Mouse (Mus musculus) midbrain, embryonic 10.5 days (tissue): ENCODE results near the gene Decr2. TPM values are rescaled to one million over a fixed set of nuclear protein-coding genes. Genes with fewer than 3 reads are reported as not detected.
"Not testable (repeated sequence)": the region's sequence is repeated elsewhere in the genome, so short reads cannot be mapped to it uniquely, and the experiment has no call there.

Experiments
- DNase-seq: peaks from one replicate; pipeline ENCODE4 v3.0.0-alpha.2; 2017; ENCODE audit warnings: low spot score
- H3K27ac ChIP-seq: fragments of 300-500 bp; sonication (generic); replicated peaks from 2 replicates; pipeline ENCODE4 v1.5.1; 2016; ENCODE audit warnings: mild to moderate bottlenecking
- H3K27me3 ChIP-seq: fragments of 300-500 bp; sonication (generic); 2 replicates; pipeline ENCODE4 v1.6.1; 2016; ENCODE audit warnings: low read depth, mild to moderate bottlenecking; ENCODE audit not compliant: poor library complexity, severe bottlenecking
- H3K36me3 ChIP-seq: fragments of 300-500 bp; sonication (generic); 2 replicates; pipeline ENCODE4 v1.6.1; 2016; ENCODE audit warnings: mild to moderate bottlenecking, moderate library complexity
- H3K4me1 ChIP-seq: fragments of 300-500 bp; sonication (generic); 2 replicates; pipeline ENCODE4 v1.6.1; 2016
- H3K4me3 ChIP-seq: fragments of 300-500 bp; sonication (generic); 2 replicates; pipeline ENCODE4 v1.5.1; 2016; ENCODE audit warnings: mild to moderate bottlenecking, moderate library complexity
- H3K9me3 ChIP-seq: fragments of 300-500 bp; sonication (generic); replicated peaks from 2 replicates; pipeline ENCODE4 v1.6.1; 2016; ENCODE audit warnings: mild to moderate bottlenecking
- WGBS: fragments of 180-500 bp; shearing (Covaris S2); methylation state at CpG from one replicate; pipeline ENCODE4 v1.1.7; 2016; 5-methylcytosine and 5-hydroxymethylcytosine counted together
- polyA plus RNA-seq: library from polyadenylated mRNA; unstranded; fragments of >200 nt; fragmentation: Nextera tagmentation; extraction: Ambion mirVana; gene quantifications from 2 replicates; pipeline ENCODE4 v1.2.1, GENCODE M21; 2016

Gene Decr2
- polyA plus RNA-seq, 1 experiment from 2014 or later, result 27.8 TPM

GRCm38 (mm10) chr17:26119766-26120710 is 29.9 kb upstream of the Decr2 start:
- no peaks in the 10 kb centered on the region for H3K9me3 ChIP-seq
- no peak overlapping the region for H3K4me3 ChIP-seq
- peaks cover 30% of the 10 kb centered on the region for H3K4me1 ChIP-seq
- WGBS, result 54% methylated on average over 33 of the region's 33 CpGs
- H3K27ac ChIP-seq, result no peak overlapping the region
- peak; percentile 60 for DNase-seq
- peaks cover 6% of the 10 kb centered on the region for H3K36me3 ChIP-seq
- H3K27me3 ChIP-seq, result peaks cover 63% of the 10 kb centered on the region

- Histone ChIP-seq H3K36me3 (no peaks in the 10 kb centered on the region), H3K4me1 (peaks cover 23% of the 10 kb centered on the region), H3K27ac (no peak overlapping the region), H3K27me3 (peaks cover 97% of the 10 kb centered on the region), H3K9me3 (no peaks in the 10 kb centered on the region), H3K4me3 (no peak overlapping the region)
- DNase-seq, result no peak
- 88% methylated on average over 17 of the region's 17 CpGs for WGBS
Observed at GRCm38 (mm10) chr17:26116503-26117258, 26.5 kb upstream of the Decr2 start.

DNA sequence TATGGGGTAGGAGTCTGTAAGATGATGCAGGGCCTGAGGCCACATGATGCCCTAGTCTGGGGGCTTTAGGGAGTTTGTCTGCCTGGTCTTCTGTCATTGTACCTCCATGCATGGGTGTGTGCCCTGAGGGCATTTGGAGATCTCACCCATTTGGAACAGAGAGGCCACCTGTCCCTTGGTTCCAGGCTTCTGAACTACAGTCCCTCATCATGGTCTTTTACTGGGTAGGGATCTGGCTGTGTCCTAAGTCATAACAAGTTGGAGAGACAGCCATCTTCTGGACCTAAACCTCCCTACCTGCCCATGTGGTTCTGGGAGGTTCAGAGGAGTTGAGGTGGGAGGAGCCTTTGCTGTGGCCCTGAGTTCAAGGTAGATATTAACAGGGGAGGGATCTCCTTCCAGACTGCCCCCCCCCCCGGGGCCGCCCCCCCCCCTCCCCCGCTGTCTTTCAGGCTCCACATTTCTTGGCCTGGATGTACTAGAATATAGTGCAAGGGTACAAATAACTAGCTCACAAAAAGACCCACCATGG is 25.9 kb upstream of the Decr2 start:
- Histone ChIP-seq H3K4me1 (peaks cover 30% of the 10 kb centered on the region), H3K27ac (no peak overlapping the region), H3K4me3 (no peak overlapping the region), H3K9me3 (no peaks in the 10 kb centered on the region), H3K27me3 (peaks cover 99% of the 10 kb centered on the region), H3K36me3 (no peaks in the 10 kb centered on the region)
- WGBS, result 57% methylated on average over 3 of the region's 3 CpGs
- DNase-seq, result no peak

DNA sequence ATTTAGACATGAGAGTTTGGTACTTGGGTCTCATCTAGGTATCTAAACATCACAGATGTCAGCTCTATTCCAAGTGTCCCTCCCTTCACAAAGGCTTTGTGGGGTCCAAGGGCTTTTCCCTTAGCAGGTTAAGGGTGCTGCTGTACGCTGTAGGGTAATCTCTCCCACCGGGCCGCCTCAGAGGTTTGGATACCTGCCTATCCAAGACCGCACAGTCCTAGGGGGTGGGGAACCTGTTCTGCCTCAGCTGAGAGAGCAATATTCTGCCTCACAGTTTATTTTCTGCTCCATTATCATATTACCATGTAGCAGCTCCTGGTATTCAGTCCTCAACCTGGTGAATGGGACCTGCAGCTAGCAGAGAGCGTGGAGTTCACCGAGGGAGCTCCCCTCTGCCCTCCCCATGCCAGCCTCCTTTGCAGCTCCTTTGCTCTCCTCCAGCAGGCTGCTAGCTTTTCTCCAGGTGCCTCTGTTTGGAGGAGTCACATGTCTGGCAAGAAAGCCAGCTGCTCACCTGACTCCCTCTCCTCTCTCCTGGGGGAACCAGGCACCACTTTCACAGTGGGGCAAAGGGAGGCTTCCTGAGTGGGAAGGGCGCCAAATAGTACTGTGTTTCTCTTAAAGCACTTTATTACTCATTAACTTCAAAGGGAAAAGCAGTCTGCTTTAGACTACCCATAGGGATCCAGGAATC is 25.2 kb upstream of the Decr2 start:
- no peaks in the 10 kb centered on the region for H3K36me3 ChIP-seq
- H3K27me3 ChIP-seq, result peaks cover 99% of the 10 kb centered on the region
- H3K4me3 ChIP-seq, result 0 out of 2 replicates have a peak overlapping the region, but pooled peaks have one; percentile 2
- DNase-seq, result no peak
- peaks cover 33% of the 10 kb centered on the region for H3K4me1 ChIP-seq
- no peaks in the 10 kb centered on the region for H3K9me3 ChIP-seq
- 89% methylated on average over 7 of the region's 7 CpGs for WGBS
- no peak overlapping the region for H3K27ac ChIP-seq

DNA sequence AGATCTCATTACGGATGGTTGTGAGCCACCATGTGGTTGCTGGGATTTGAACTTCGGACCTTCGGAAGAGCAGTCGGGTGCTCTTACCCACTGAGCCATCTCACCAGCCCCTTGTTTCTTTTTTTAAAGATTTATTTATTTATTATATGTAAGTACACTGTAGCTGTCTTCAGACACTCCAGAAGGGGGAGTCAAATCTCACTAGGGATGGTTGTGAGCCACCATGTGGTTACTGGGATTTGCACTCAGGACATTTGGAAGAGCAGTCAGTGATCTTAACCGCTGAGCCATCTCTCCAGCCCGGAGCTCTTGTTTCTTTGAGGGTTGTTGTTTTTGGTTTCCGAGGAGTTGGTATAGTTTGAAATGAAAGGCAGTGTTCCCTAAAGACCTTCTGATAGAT is 24.3 kb upstream of the Decr2 start:
- Histone ChIP-seq H3K4me1 (peaks cover 32% of the 10 kb centered on the region), H3K27me3 (peaks cover 96% of the 10 kb centered on the region)
- not testable (repeated sequence) for H3K9me3 ChIP-seq, DNase-seq, H3K27ac ChIP-seq, H3K36me3 ChIP-seq, H3K4me3 ChIP-seq
- WGBS, result 67% methylated on average over 7 of the region's 7 CpGs

DNA sequence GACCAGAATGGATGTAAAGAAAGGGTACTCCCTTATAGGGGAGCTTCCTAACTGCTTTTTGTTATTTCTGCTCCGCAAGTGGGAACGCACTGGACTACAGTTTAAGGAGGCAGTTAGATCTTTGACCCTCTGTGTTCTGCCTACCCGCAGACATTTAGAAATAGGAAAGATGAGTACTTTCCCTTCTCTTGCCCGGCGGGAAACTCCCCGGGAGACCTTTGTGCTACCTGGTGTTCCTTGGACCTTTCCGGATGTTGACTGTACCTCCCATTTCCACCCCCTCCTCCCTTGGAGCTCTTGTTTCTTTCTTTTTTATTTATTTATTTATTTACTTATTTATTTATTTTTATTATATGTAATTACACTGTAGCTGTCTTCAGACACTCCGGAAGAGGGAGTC is 23.9 kb upstream of the Decr2 start:
- Histone ChIP-seq H3K9me3 (no peaks in the 10 kb centered on the region), H3K36me3 (no peaks in the 10 kb centered on the region), H3K4me3 (peak overlapping the region; percentile 85), H3K4me1 (peaks cover 32% of the 10 kb centered on the region), H3K27me3 (peaks cover 93% of the 10 kb centered on the region), H3K27ac (no peak overlapping the region)
- 9% methylated on average over 8 of the region's 8 CpGs for WGBS
- no peak for DNase-seq

GRCm38 (mm10) chr17:26113181-26113948 is 23.2 kb upstream of the Decr2 start, which contains the start of gene Tmem8:
TSS of gene Tmem8 (plus strand) at chr17:26113299.
- peaks cover 32% of the 10 kb centered on the region for H3K4me1 ChIP-seq
- no peaks in the 10 kb centered on the region for H3K9me3 ChIP-seq
- peak within 1 kb of the TSS; percentile 83 for H3K27ac ChIP-seq
- H3K4me3 ChIP-seq, result peak within 1 kb of the TSS; percentile 85
- H3K27me3 ChIP-seq, result peaks cover 88% of the 10 kb centered on the region
- WGBS, result under 1% methylated on average over 74 of the region's 75 CpGs
- no peaks in the 10 kb centered on the region for H3K36me3 ChIP-seq
- DNase-seq, result peak; percentile 72

DNA sequence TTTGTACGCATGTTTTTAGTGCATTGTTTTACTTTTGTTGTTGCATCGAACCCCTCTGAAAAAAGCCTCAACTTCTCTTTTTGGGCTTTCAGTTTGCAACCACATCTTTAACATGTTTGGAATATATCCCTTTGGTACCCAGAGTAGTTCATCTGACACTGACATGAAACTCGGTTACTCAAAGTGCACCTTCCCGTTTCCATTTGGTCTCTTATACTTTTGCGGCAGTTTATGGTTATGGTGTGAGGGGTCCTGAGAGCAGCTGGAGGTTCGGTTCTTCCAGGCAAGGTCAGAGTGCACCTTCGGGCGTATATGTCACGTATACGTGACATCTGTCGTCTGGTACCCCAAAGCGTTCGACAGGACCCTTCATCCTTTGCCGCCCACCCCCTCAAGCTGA is 22.6 kb upstream of the Decr2 start:
- H3K27ac ChIP-seq, result peak overlapping the region; percentile 83; the same call in 1 of the 2 replicates
- H3K4me3 ChIP-seq, result peak overlapping the region; percentile 85
- DNase-seq, result no peak
- no peaks in the 10 kb centered on the region for H3K36me3 ChIP-seq
- H3K4me1 ChIP-seq, result peaks cover 32% of the 10 kb centered on the region
- 19% methylated on average over 14 of the region's 14 CpGs for WGBS
- no peaks in the 10 kb centered on the region for H3K9me3 ChIP-seq
- peaks cover 81% of the 10 kb centered on the region for H3K27me3 ChIP-seq

DNA sequence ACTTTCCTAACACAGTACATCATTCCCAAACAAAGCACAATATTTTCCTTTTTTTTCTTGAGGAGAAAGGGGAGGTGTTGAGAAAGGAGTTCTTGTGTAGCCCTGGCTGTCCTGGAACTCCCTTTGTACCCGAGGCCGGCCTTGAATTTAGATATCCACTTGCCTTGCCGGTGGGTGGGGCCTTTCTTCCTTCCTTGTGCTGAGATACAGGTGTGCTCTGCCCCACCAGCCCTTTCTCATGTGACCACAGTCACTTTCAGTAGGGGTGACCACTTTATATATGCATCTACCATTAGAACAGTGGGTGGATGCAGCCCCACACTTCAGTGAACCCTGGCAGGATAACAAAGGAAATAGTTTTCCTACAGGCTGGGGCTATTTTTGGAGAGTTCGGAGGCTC is 21.6 kb upstream of the Decr2 start:
- H3K4me3 ChIP-seq, result no peak overlapping the region
- no peak overlapping the region for H3K27ac ChIP-seq
- no peak for DNase-seq
- 22% methylated on average over 4 of the region's 4 CpGs for WGBS
- peaks cover 71% of the 10 kb centered on the region for H3K27me3 ChIP-seq
- H3K9me3 ChIP-seq, result no peaks in the 10 kb centered on the region
- peaks cover 32% of the 10 kb centered on the region for H3K4me1 ChIP-seq
- no peaks in the 10 kb centered on the region for H3K36me3 ChIP-seq

GRCm38 (mm10) chr17:26111024-26111423 is 20.9 kb upstream of the Decr2 start:
- peaks cover 64% of the 10 kb centered on the region for H3K27me3 ChIP-seq
- peak overlapping the region; percentile 69 for H3K27ac ChIP-seq
- DNase-seq, result no peak
- no peaks in the 10 kb centered on the region for H3K36me3 ChIP-seq
- H3K9me3 ChIP-seq, result no peaks in the 10 kb centered on the region
- 0 out of 2 replicates have a peak overlapping the region, but pooled peaks have one; percentile 0 for H3K4me3 ChIP-seq
- H3K4me1 ChIP-seq, result peaks cover 32% of the 10 kb centered on the region
- WGBS, result 0% methylated on average over 4 of the region's 4 CpGs

GRCm38 (mm10) chr17:26110156-26110555 is 20.0 kb upstream of the Decr2 start:
- Histone ChIP-seq H3K9me3 (no peaks in the 10 kb centered on the region), H3K4me1 (peaks cover 32% of the 10 kb centered on the region), H3K27me3 (peaks cover 55% of the 10 kb centered on the region), H3K4me3 (no peak overlapping the region), H3K36me3 (no peaks in the 10 kb centered on the region), H3K27ac (no peak overlapping the region)
- no peak for DNase-seq
- WGBS, result 19% methylated on average over 4 of the region's 4 CpGs
